Mouse (Mus musculus): ENCODE data around the gene Myo1b. TPM values are rescaled to one million over a fixed set of nuclear protein-coding genes. Genes with fewer than 3 reads are reported as not detected.

The Myo1b gene
- 68.3 and 68.8 TPM in 2 replicates for polyA plus RNA-seq (2015; fragmentation: Nextera tagmentation; extraction: Ambion mirVana)

GRCm38 (mm10) chr1:51915576-51916156 lies at the start of gene Myo1b:
Myo1b (minus strand) TSS chr1:51916071.
- under 1% methylated on average over 74 of the region's 79 CpGs for WGBS
- Histone ChIP-seq H3K4me1 (ENCODE audit: insufficient read depth, low read length) (peaks cover 31% of the 10 kb centered on the region), H3K9me3 (ENCODE audit: low read length) (no peaks in the 10 kb centered on the region), H3K27ac (ENCODE audit: low read length) (peak within 1 kb of the TSS; percentile 93), H3K4me3 (ENCODE audit: low read length) (peak within 1 kb of the TSS; percentile 96), H3K36me3 (ENCODE audit: insufficient read depth, low read length) (no peaks in the 10 kb centered on the region), H3K9ac (replicated peaks; ENCODE audit: low read length) (peak within 1 kb of the TSS; percentile 98), H3K4me2 (replicated peaks; ENCODE audit: low read depth, low read length) (peak within 1 kb of the TSS; percentile 71), H3K27me3 (ENCODE audit: insufficient read depth, low read length) (no peaks in the 10 kb centered on the region)
- ATAC-seq (ENCODE audit: low FRiP score, low TSS enrichment), result peak; percentile 90

- no peak for ATAC-seq (ENCODE audit: low FRiP score, low TSS enrichment)
- H3K27ac ChIP-seq (ENCODE audit: low read length), result no peak overlapping the region
- no peaks in the 10 kb centered on the region for H3K27me3 ChIP-seq (ENCODE audit: insufficient read depth, low read length)
- H3K4me2 ChIP-seq (replicated peaks; ENCODE audit: low read depth, low read length), result no peak overlapping the region
- H3K9me3 ChIP-seq (ENCODE audit: low read length), result no peaks in the 10 kb centered on the region
- H3K36me3 ChIP-seq (ENCODE audit: insufficient read depth, low read length), result no peaks in the 10 kb centered on the region
- no peak overlapping the region for H3K4me3 ChIP-seq (ENCODE audit: low read length)
- H3K9ac ChIP-seq (replicated peaks; ENCODE audit: low read length), result no peak overlapping the region
- 93% methylated on average over 2 of the region's 2 CpGs for whole genome bisulfite sequencing
- no peaks in the 10 kb centered on the region for H3K4me1 ChIP-seq (ENCODE audit: insufficient read depth, low read length)
Measured at GRCm38 (mm10) chr1:51964647-51965046, 48.8 kb upstream of the Myo1b start.

- no peak for ATAC-seq (ENCODE audit: low FRiP score, low TSS enrichment)
- Histone ChIP-seq H3K9ac (replicated peaks; ENCODE audit: low read length) (no peak overlapping the region), H3K27ac (ENCODE audit: low read length) (no peak overlapping the region), H3K27me3 (ENCODE audit: insufficient read depth, low read length) (no peaks in the 10 kb centered on the region), H3K4me3 (ENCODE audit: low read length) (no peak overlapping the region), H3K4me2 (replicated peaks; ENCODE audit: low read depth, low read length) (no peak overlapping the region), H3K4me1 (ENCODE audit: insufficient read depth, low read length) (no peaks in the 10 kb centered on the region), H3K9me3 (ENCODE audit: low read length) (no peaks in the 10 kb centered on the region), H3K36me3 (ENCODE audit: insufficient read depth, low read length) (no peaks in the 10 kb centered on the region)
- WGBS, result 88% methylated on average over 4 of the region's 4 CpGs
Measured at GRCm38 (mm10) chr1:51947116-51947515, 31.2 kb upstream of the Myo1b start.

GRCm38 (mm10) chr1:51944755-51945154 lies 28.9 kb upstream of the Myo1b start:
- no peak overlapping the region for H3K27ac ChIP-seq (ENCODE audit: low read length)
- no peak overlapping the region for H3K4me2 ChIP-seq (replicated peaks; ENCODE audit: low read depth, low read length)
- 42% methylated on average over 5 of the region's 5 CpGs for WGBS
- ATAC-seq (ENCODE audit: low FRiP score, low TSS enrichment), result no peak
- no peaks in the 10 kb centered on the region for H3K36me3 ChIP-seq (ENCODE audit: insufficient read depth, low read length)
- no peak overlapping the region for H3K4me3 ChIP-seq (ENCODE audit: low read length)
- no peaks in the 10 kb centered on the region for H3K27me3 ChIP-seq (ENCODE audit: insufficient read depth, low read length)
- H3K9ac ChIP-seq (replicated peaks; ENCODE audit: low read length), result no peak overlapping the region
- H3K4me1 ChIP-seq (ENCODE audit: insufficient read depth, low read length), result no peaks in the 10 kb centered on the region
- no peaks in the 10 kb centered on the region for H3K9me3 ChIP-seq (ENCODE audit: low read length)

GRCm38 (mm10) chr1:51938357-51938756 lies 22.5 kb upstream of the Myo1b start:
- H3K27ac ChIP-seq (ENCODE audit: low read length), result no peak overlapping the region
- no peaks in the 10 kb centered on the region for H3K36me3 ChIP-seq (ENCODE audit: insufficient read depth, low read length)
- no peak overlapping the region for H3K4me3 ChIP-seq (ENCODE audit: low read length)
- H3K9ac ChIP-seq (replicated peaks; ENCODE audit: low read length), result no peak overlapping the region
- H3K4me2 ChIP-seq (replicated peaks; ENCODE audit: low read depth, low read length), result no peak overlapping the region
- 92% methylated on average over 7 of the region's 7 CpGs for WGBS
- H3K27me3 ChIP-seq (ENCODE audit: insufficient read depth, low read length), result no peaks in the 10 kb centered on the region
- no peak for ATAC-seq (ENCODE audit: low FRiP score, low TSS enrichment)
- no peaks in the 10 kb centered on the region for H3K9me3 ChIP-seq (ENCODE audit: low read length)
- H3K4me1 ChIP-seq (ENCODE audit: insufficient read depth, low read length), result no peaks in the 10 kb centered on the region

GRCm38 (mm10) chr1:51935006-51935405 lies 19.1 kb upstream of the Myo1b start:
- no peak for ATAC-seq (ENCODE audit: low FRiP score, low TSS enrichment)
- WGBS, result 60% methylated on average over 2 of the region's 2 CpGs
- Histone ChIP-seq H3K4me2 (replicated peaks; ENCODE audit: low read depth, low read length) (no peak overlapping the region), H3K4me3 (ENCODE audit: low read length) (no peak overlapping the region), H3K9me3 (ENCODE audit: low read length) (no peaks in the 10 kb centered on the region), H3K9ac (replicated peaks; ENCODE audit: low read length) (no peak overlapping the region), H3K27ac (ENCODE audit: low read length) (no peak overlapping the region), H3K4me1 (ENCODE audit: insufficient read depth, low read length) (peaks cover 6% of the 10 kb centered on the region; the same call in 1 of the 2 replicates), H3K36me3 (ENCODE audit: insufficient read depth, low read length) (no peaks in the 10 kb centered on the region), H3K27me3 (ENCODE audit: insufficient read depth, low read length) (no peaks in the 10 kb centered on the region)

- H3K27me3 ChIP-seq (ENCODE audit: insufficient read depth, low read length), result no peaks in the 10 kb centered on the region
- peaks cover 6% of the 10 kb centered on the region; the same call in 1 of the 2 replicates for H3K4me1 ChIP-seq (ENCODE audit: insufficient read depth, low read length)
- ATAC-seq (ENCODE audit: low FRiP score, low TSS enrichment), result no peak
- H3K27ac ChIP-seq (ENCODE audit: low read length), result no peak overlapping the region
- H3K4me3 ChIP-seq (ENCODE audit: low read length), result no peak overlapping the region
- no peaks in the 10 kb centered on the region for H3K9me3 ChIP-seq (ENCODE audit: low read length)
- no peaks in the 10 kb centered on the region for H3K36me3 ChIP-seq (ENCODE audit: insufficient read depth, low read length)
- no peak overlapping the region for H3K9ac ChIP-seq (replicated peaks; ENCODE audit: low read length)
- WGBS, result 78% methylated on average over 11 of the region's 11 CpGs
- H3K4me2 ChIP-seq (replicated peaks; ENCODE audit: low read depth, low read length), result no peak overlapping the region
Measured at GRCm38 (mm10) chr1:51934176-51934924, 18.5 kb upstream of the Myo1b start.

GRCm38 (mm10) chr1:51932826-51933225 lies 17.0 kb upstream of the Myo1b start:
- H3K36me3 ChIP-seq (ENCODE audit: insufficient read depth, low read length), result no peaks in the 10 kb centered on the region
- no peaks in the 10 kb centered on the region for H3K27me3 ChIP-seq (ENCODE audit: insufficient read depth, low read length)
- H3K9me3 ChIP-seq (ENCODE audit: low read length), result no peaks in the 10 kb centered on the region
- H3K4me3 ChIP-seq (ENCODE audit: low read length), result no peak overlapping the region
- peaks cover 6% of the 10 kb centered on the region; the same call in 1 of the 2 replicates for H3K4me1 ChIP-seq (ENCODE audit: insufficient read depth, low read length)
- no peak overlapping the region for H3K27ac ChIP-seq (ENCODE audit: low read length)
- no peak overlapping the region for H3K9ac ChIP-seq (replicated peaks; ENCODE audit: low read length)
- H3K4me2 ChIP-seq (replicated peaks; ENCODE audit: low read depth, low read length), result no peak overlapping the region
- WGBS, result 74% methylated on average over 3 of the region's 3 CpGs
- no peak for ATAC-seq (ENCODE audit: low FRiP score, low TSS enrichment)

GRCm38 (mm10) chr1:51931561-51931960 lies 15.7 kb upstream of the Myo1b start:
- H3K9ac ChIP-seq (replicated peaks; ENCODE audit: low read length), result no peak overlapping the region
- no peak overlapping the region for H3K4me2 ChIP-seq (replicated peaks; ENCODE audit: low read depth, low read length)
- no peaks in the 10 kb centered on the region for H3K27me3 ChIP-seq (ENCODE audit: insufficient read depth, low read length)
- H3K36me3 ChIP-seq (ENCODE audit: insufficient read depth, low read length), result no peaks in the 10 kb centered on the region
- WGBS, result 66% methylated on average over 7 of the region's 7 CpGs
- no peak overlapping the region for H3K4me3 ChIP-seq (ENCODE audit: low read length)
- peaks cover 6% of the 10 kb centered on the region; the same call in 1 of the 2 replicates for H3K4me1 ChIP-seq (ENCODE audit: insufficient read depth, low read length)
- H3K27ac ChIP-seq (ENCODE audit: low read length), result no peak overlapping the region
- H3K9me3 ChIP-seq (ENCODE audit: low read length), result no peaks in the 10 kb centered on the region
- ATAC-seq (ENCODE audit: low FRiP score, low TSS enrichment), result no peak

GRCm38 (mm10) chr1:51930584-51930983 lies 14.7 kb upstream of the Myo1b start:
- Histone ChIP-seq H3K4me3 (ENCODE audit: low read length) (no peak overlapping the region), H3K27ac (ENCODE audit: low read length) (no peak overlapping the region), H3K36me3 (ENCODE audit: insufficient read depth, low read length) (no peaks in the 10 kb centered on the region), H3K4me2 (replicated peaks; ENCODE audit: low read depth, low read length) (no peak overlapping the region), H3K4me1 (ENCODE audit: insufficient read depth, low read length) (peaks cover 6% of the 10 kb centered on the region; the same call in 1 of the 2 replicates), H3K27me3 (ENCODE audit: insufficient read depth, low read length) (no peaks in the 10 kb centered on the region), H3K9ac (replicated peaks; ENCODE audit: low read length) (no peak overlapping the region), H3K9me3 (ENCODE audit: low read length) (no peaks in the 10 kb centered on the region)
- WGBS, result 44% methylated on average over 5 of the region's 5 CpGs
- no peak for ATAC-seq (ENCODE audit: low FRiP score, low TSS enrichment)

All from kidney, embryonic 16.5 days (tissue).